Mouse (Mus musculus) frontal cortex, postnatal 14 days (tissue): Measurements from ENCODE around the gene Epn2.

Source experiments
- DNase-seq, 2 experiments: peaks; one replicate each; pipeline ENCODE4 v3.0.0; 2022; ENCODE audit warnings: low spot score in 2 of 2

Gene Epn2

DNA sequence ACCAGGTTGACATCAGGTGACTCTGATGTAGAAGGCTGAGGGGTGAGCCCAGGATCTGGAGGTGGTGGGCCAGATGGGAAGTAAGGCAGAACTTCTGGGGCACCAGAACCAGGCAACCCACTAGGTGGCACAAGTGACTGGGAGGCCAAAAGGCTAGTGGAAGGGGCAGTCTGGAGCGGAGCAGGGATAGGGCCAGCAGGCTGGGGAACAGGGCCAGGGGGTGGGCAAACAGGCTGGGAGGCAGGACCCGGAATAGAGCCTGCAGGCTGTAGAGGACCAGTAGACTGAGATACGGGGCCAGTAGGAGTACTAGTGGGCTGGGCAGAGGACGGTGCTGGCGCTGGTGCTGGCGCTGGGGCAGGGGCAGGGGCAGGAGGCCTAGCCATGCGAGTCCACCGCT, 89.6 kb downstream of the Epn2 start:
- no peak for DNase-seq

DNA sequence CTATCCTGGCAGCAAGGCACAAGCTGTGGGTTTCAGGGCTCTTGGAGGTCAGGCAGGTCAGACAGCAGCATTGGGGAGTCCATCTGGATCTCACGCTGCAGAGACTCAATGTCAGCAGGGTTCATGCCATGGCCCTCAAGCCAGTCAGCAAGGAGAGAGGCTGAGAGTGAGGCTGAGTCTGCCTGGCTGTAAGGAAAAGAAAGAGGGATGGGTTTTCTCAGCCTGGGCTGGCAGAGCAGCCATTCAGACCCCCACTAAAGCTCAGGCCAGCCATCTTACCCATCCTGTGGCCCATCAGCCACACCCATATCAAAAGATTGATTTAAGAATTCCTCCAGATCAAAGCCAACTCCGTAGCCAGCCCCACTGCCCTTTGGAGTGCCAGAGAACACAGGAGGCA, 90.4 kb downstream of the Epn2 start:
- no peak for DNase-seq

DNA sequence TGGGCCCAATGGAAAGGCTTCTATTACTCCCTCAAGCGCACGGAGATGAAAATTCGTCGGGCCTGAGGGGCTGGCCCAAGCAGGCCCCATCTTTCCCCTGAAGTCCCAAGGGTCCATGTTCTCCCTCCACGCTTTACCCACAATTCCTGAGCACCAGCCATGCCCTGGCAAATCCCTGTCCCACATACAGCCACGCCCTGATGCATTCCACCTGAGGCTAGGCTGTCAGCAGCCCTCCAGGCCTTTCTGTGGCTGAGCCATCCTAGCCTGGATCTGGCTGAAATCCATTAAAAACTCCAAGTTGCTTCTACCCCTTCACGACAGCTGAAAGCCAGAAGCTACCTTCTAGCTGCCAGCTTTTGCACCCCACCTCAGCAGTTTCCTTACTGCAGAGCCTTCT, 91.6 kb downstream of the Epn2 start:
- no peak for DNase-seq

DNA sequence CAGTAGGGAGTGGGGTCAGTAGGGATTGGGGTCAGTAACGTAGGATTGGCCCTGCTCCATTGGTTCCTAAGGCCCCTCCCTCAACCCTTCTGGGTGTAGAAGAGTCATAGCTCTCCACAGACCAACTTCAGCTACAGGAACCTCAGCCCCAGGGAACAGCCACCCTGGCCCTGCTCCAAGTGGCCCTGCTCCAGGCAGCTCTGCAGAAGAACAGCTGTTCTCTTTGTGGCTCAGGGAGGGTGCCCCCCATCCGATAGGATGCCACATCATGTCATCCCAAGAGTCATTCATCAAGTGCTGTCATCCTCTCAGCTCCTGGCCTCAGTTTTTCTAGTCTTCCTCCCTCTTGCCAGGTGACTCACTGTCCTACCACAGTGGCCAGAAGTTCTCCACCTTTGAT, 92.1 kb downstream of the Epn2 start:
- DNase-seq, result no peak

DNA sequence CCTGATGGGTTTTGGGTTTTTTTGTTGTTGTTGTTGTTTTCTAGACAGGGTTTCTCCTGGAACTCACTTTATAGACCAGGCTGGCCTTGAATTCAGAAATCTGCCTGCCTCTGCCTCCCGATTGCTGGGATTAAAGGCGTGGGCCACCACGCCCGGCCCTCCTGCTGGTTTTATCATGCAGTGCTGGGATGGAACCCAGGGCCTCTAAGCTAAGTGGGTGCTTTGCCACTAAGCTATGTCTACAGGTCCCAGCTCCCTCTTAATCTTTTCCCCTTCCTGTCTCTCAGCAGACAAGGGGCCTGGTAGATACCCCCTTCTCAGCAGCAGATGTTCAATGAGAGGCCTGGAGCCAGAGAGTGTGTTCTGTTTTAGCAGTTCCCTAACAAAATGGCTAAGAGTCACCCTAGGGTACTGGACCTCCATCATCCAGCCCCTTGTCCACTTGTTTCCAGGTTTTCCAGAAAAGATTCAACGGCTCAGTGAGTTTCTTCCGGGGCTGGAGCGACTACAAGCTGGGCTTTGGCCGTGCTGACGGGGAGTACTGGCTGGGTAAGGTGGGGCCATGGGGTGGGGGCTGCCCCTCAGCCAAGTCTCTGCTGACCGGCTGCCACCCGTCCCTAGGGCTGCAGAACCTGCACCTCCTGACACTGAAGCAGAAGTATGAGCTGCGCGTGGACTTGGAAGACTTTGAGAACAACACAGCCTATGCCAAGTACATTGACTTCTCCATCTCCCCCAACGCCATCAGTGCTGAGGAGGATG, 92.8 kb downstream of the Epn2 start:
- no peak for DNase-seq

DNA sequence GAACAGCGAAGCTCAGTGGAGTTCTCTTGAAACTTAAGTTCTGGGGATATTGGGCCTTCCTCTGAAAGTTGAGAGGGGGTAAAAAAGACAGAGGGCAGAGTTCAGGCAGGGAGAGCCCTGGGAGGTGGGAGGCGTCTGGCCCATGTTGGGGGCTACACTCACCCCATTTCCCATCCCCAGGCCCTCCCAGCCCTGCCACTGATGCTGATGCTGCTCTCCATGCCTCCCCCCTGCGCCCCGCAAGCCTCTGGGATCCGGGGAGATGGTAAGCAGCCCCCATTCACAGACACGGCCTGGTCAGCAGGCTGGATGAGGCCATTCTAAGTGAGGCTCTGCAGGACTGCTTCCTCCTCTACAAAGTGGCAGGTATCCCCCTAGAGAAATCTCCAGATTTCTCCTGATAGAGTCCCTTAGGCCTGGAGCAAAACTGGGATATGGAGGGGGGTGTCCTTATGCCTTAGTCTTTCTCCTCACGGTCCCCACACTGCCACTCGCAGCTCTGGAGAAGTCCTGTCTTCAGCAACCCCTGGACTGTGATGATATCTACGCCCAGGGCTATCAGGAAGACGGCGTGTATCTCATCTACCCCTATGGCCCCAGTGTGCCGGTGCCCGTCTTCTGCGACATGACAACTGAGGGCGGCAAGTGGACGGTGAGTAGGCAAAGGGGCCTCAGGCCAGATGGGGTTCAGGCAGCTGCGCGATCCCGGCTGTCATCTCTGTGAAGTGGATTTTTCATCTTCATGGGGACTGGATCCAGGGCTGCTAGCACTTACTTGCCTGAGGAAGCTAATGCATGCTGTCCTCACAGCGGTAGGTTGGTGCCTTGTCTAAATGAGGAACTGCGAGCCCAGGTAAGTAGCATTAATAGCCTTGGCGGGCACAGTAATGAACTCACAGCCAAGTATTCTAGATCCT, 93.7 kb downstream of the Epn2 start:
- DNase-seq, result no peak

DNA sequence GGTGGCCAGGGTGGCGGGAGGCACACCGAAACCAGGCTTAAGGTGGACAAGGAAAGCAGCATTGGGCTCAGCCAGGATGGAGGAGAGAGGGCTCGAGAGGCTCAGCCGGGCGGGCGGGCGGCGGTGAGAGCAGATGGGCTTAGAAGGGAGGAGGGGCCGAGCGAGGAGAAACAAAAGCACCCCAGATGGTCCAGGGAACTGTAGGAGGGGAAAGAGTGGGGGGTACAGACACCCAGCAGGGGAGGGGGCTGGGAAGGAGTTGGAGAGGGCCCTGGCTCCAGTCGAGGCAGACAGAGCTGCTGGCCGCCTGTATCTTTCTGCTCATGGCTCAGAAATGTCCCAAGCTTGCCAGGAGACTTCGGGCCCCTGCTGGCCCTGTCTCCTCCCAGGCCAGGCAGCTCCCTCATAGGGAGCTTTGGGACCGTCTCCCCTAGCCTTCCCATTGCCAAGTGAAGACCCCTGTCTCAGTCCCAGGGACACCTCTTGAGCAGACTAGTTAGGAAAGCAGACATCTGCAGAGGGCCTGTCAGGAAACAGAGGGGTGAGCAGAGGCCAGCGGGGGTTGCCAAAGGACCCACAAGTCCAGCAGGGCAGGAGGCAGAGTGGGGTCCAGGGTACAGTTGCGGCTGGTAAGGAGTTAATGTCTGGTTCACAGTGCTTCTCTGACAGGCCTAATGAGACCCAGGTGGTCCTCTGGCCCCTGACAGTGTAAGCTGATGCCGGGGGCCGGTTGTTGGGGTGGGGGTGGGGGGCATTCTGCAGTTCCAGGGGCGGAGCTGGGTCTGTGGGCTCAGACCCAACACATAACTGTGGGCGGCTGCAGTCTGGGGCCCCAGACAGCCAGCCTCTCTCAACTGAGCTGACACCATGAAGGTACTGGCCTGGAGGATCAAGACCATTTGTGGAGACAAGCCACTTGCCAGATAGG, 94.6 kb downstream of the Epn2 start, which contains the start of gene Mfap4:
Mfap4 (plus strand) TSS at position 819 of the 928 bp plus-strand sequence.
- peak in 1 of 2 experiments; percentile 45 for DNase-seq

DNA sequence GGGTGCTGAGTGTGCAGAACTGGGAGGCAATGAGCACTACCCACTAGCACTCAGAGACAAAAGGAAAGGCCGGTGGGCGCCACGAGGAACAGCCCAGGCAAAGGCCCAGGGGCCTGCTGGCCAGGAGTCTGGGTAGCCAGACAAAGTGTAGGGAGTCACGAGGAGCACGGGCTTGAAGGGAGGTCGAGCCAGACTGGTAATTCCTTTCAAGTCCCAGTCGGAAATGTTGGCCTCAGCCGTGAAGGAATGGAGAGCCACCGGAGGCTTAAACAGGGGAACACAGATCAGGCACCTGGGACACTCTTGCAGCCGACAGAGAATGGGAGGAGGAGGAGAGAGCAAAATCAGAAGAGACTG, 95.3 kb downstream of the Epn2 start:
- DNase-seq, result no peak

DNA sequence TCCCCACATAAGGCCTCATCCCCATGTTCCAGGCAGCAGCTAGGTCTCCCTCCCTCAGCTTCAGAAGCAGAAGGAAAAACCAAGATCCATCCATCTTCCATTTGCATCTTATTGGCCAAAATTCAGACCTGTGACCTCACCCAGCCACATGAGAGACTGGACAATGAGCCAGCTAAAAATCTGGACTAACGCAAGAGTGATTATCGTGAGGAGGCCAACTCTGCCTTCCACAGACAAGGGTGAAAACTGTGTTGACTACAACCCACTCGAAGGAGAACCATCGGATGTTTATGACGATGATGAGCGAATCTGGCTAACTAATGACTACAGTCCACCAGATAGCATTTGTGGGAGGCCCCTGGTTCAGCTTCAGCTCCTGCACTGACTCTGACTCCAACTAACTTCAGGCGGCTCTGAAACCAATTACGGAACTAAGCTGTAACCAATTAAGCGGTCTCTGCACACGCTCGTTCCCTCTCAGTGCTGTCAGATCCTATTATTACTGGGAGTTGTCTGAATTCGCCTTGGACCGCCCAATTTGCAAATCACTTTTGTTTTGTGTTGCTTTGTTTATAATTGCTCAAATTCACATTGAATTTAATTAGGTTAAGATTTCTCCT, 96.2 kb downstream of the Epn2 start:
- no peak for DNase-seq

DNA sequence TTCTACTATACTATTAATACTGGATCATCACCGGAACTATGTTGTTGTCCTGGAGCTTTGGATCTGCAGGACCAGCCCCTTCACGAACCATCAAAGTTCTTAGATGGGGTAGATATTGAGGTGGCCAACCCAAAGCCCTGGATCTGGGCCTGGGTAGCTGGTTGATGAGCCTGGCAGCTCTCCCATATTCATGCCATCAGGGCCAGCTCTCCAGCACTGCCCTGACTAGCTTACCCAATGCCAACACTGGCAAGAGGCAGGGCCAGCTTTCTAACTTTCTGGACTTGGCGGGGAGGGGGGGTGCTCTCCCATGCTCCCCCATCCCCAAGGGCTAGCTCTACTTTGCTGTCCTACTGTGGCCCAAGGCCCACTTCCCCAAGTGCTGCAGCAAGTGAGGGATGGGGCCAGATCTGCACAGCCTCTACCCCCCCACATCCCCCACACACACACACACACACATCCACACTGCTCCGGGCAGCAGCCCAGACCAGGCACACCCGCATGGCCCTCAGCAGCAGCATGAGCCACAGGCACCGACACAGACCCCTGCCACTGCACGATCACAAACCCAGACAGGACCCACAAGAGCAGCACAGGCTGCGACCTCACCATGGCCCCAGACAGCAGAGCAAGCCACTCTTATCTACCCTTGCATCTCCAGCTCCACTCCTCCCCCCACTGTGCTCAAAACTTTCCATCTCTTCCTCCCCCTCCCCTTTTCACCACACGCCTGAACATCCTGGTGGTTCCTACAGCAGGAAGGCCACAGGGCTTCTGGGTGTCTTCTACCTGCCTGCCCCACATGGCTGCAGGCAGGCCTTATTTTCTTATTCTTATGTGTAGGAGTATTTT, 98.0 kb downstream of the Epn2 start:
- no peak for DNase-seq

DNA sequence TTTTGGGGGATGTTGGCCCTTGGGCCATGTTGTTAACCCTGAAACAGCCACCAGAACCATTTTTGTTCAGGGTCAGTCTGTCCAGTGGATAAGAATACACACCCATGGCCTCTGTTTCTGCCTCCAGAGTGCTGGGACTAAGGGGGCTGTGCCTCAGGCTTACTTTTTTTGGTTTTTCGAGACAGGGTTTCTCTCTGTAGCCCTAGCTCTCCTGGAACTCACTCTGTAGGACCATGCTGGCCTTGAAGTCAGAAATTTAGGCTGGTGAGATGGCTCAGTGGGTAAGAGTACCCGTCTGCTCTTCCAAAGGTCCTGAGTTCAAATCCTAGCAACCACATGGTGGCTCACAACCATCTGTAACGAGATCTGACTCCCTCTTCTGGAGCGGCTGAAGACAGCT, 100.7 kb downstream of the Epn2 start:
- no peak for DNase-seq

DNA sequence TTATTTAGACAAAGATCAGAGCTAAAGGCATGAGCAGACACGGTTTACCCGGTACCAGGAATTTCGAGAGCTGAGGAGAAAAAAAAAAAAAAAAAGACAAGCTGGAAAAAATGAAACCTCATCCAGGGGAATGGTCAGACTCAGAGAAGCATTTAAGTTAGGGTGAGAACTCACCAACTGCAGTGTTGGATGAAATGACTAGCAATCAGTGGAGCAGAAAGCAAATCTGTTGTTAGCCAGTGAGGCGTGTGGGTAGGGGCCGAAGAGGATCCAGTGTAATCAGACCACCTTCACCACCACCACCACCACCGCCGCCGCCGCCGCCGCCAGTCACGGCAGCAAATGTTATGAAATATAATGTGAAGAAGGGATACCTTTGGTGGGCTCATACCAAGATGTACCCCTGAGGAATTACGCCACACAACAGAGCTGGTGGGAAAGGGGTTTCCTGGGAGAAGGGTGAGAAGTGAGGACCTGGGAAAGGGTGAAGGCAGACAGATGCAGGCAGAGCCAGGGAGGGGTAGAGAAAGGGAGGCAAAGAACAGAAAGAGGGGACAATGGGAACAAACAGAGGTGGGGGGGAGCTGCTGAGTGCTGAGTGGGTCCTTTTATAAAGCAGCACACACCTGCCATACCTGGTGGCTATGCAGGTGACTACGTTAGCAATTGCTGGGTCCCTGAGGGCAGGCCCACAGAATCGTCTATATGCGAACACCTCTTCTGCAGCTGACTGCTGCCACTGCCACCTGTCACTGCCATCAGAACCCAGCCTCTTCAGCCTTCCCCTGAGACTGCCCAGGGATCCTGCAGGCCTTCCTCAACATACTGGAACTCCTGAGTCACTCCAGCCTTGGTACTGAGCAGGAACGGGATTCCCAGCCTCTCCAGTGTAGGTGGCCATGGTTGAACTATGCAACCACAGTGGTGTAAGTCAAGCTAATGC, 101.7 kb downstream of the Epn2 start:
- DNase-seq, result no peak

DNA sequence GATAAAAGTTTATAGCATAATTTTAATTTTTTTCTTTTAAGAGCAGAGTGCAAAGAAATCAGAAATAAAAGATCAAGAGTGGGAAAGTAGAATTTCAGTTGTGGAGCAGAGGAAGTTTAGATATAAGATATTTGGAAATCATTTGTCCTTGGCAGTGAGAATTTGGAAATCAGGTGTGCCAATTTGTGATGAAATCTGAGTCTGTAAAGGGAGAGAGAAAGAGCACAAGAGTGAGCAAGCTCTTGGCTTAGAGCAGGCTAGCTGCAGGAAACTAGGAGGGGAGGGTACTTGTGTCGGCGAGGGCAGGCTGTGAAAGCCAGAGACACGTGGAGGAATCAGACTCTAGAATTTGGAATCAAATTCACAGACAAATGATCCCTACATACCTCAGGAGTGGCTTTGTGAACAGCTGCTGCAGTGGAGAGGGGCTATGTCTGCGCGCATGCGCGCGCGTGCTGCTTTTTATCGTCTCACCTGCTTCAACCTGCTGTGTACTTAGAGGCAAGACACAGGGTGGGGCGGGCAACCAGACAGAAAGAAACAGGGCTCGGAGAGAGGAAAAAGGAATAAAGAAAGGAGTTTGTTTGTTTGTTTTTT, 102.6 kb downstream of the Epn2 start:
- no peak for DNase-seq

DNA sequence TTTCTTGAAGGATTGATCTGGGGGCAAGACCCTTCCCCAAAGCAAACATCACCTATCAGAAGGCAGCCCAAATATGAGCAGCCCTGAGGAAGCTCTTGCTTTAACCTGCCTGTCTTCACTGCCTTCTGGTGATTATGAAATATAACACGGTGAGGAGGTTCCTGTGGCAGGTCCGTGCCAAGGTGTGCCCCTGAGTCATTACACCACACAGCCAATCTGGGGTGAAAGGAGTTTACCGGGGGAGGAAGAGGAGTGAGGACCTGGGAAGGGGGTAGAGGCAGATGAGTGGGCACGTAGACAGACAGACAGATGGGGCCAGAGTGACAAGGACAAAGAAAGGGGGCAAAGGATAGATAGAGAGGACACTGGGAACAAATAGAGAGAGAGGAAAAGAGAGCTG, 105.9 kb downstream of the Epn2 start:
- DNase-seq, result no peak

DNA sequence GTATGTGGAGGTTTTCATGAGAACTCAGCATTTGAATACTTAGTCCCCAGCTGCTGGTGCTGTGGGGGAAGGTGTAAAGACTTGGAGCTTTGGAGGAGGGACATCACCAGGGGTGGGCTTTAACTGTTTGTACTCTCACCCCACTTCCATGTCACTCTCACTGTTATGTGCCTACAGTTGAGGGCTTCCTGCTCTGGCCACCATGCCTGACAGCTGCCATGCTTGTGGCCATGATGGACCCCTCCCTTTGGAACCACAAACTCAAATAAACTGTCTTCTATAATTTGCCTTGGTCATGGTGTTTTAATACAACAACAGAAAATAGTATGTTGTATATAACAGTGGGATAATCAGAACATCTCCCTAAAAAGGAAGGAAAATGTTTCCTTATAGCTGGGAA, 108.6 kb downstream of the Epn2 start:
- no peak for DNase-seq

DNA sequence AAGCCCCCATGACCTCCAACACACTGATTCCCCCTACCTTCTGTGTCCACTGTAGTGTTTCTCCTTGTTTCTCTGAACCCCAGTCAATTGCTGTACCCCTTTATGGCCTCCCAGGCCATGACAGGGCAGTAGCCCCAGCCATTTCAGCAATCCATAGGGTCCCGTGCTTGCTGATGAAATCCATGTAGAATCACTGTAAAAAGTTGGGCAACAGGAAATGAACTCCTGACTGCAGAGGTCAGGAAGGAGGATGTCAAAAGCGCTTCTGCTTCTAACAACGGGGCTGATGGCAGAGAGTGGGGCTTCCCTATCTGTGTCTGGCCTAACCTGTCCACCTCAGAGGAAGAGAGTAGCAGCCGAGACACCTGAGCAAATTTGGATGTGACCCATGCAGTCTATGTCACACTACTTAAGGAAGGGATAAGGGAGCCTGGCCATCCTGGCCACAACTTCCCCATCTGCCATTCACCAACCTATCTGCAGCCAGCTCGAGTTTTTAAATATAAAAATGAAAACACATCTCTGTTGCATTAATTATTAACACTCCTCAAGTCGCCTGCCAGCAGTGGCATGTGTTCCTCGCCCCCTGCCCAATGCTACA, 110.1 kb downstream of the Epn2 start:
- DNase-seq, result no peak

DNA sequence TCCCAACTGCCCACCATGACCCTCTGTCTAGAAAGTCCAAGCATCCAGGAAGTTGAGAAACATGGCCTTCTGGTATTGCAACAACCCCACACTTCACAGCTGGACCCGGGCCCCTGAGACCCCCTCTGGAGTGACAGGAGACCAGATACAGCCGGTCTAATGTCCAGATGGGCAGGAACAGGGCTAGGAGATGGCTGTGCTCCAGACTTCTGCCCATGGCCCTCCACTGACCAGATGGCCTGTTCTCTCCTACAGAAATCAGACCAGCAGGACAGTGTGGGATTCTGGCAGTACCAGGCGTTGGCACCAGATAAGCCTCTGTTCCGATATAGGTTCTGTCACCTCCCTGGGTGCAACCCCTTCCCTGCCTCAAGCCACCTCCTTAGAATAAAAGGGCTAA, 111.0 kb downstream of the Epn2 start:
- no peak for DNase-seq
